Mouse (Mus musculus) skeletal muscle tissue, postnatal 0 days (tissue): ENCODE measurements around the gene Pid1. TPM values are rescaled to one million over a fixed set of nuclear protein-coding genes. Genes with fewer than 3 reads are reported as not detected.

ENCODE experiments used
- microRNA-seq, 2 experiments: library from miRNA; unstranded; fragments of <30 nt; microRNA quantifications; one replicate each; pipeline ENCODE4; 2016
- polyA plus RNA-seq: library from polyadenylated mRNA; unstranded; fragments of >200 nt; fragmentation: Nextera tagmentation; extraction: Ambion mirVana; gene quantifications from 2 replicates; pipeline ENCODE4 v1.2.1, GENCODE M21; 2015

Pid1 gene
- polyA plus RNA-seq, result 13.7 and 14.0 TPM in 2 replicates

GRCm38 (mm10) chr1:84363967-84364366, at the start of gene Pid1:
Gene Pid1, minus strand, starts transcription at chr1:84364180.

Small RNAs within 50 kb of the gene (microRNA-seq; reads per million reads assigned to microRNA genes)
- 0 reads per million in 2 experiments for gene Mir6353
